Mouse (Mus musculus): ENCODE measurements at regions not wholly inside any gene's neighbourhood (a gene's known extent, or its start where the extent isn't known, plus 50 kb on each side); places are given as distances from the start of the nearest gene placed in this dataset.
A peak's percentile ranks its signal among the peaks of the same experiment; 100 is the strongest.

DNA sequence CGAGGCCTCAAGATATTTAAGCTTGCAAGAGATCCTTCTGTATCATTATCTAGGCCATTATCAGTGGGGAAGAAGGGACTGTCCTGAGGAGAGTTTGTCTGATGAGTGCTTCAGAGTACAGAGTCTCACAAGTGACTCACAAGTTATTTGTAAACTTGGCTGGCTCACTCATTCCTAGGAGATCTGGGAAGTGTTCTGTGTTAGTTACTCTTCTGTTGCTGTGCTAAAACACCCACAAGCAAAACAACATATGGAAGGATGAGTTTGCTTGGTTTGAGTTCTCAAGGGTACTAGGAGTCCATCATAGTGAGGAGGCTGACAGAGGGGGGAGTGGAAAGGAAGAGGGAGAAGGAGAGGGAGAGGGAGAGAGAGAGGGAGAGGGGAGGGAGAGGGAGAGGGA is 224.0 kb upstream of the Adamts16 start:
- ATAC-seq (ENCODE audit: low FRiP score) (no peak), DNase-seq (ENCODE audit: low spot score) (no peak)
- H3K27me3 ChIP-seq (ENCODE audit: insufficient read depth, low read length) = no peaks in the 10 kb centered on the region
- no peak overlapping the region for H3K4me3 ChIP-seq (ENCODE audit: low read depth, low read length)
- no peak overlapping the region for H3K9ac ChIP-seq (replicated peaks; ENCODE audit: low read length, poor library complexity, severe bottlenecking)
- no peak for TF ChIP-seq CTCF (IDR thresholded peaks at IDR 0.05)
- no peak overlapping the region for H3K4me2 ChIP-seq (ENCODE audit: low read depth, low read length, poor library complexity, severe bottlenecking)
- H3K36me3 ChIP-seq (ENCODE audit: insufficient read depth, low read length) = no peaks in the 10 kb centered on the region
- 85% methylated on average over 1 of the region's 1 CpGs for WGBS
- H3K4me1 ChIP-seq (ENCODE audit: insufficient read depth, low read length) = no peaks in the 10 kb centered on the region; the same call in 1 of the 2 replicates
- H3K9me3 ChIP-seq (ENCODE audit: low read length) = no peaks in the 10 kb centered on the region
- H3K27ac ChIP-seq (ENCODE audit: low read depth, low read length) = 0 out of 2 replicates have a peak overlapping the region, but pooled peaks have one; percentile 62

DNA sequence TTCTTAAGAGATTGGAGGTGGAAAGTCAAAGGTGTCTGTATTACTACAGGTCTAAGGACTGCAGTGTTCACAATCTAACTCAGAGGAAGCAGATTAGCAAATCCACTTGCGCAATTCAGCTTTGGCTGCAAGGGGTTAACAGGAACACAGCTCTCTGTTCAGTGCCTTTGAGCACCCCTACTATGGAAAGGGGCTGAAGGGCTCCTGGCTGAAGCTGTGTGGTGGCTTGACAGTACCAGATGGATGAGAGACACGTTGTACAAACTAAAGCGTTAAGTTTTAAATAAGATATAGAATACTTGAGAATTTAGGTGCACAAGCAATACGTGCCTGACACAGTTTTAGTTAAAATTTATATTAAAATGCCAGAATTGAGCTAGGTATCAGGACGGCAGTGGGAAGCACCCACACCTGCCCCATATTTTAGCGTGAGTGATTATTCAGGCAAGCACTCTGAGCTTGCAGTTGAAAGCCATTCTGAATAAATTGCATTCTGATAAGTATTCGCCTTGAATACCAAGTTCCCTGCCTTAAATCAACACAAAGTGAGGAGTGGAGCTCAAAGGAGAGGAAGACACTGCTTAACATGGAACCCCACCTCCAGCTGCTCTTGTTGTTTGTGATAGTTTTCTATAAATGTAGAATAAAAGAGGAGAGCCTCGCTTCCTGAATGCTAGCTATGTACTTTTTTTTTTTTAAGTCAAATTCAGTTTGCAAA is 223.1 kb upstream of the Adamts16 start:
- DNase-seq (ENCODE audit: low spot score) (peak; percentile 44), ATAC-seq (ENCODE audit: low FRiP score) (peak; percentile 42; the same call in 1 of the 2 replicates)
- Histone ChIP-seq H3K36me3 (ENCODE audit: insufficient read depth, low read length) (no peaks in the 10 kb centered on the region), H3K27me3 (ENCODE audit: insufficient read depth, low read length) (no peaks in the 10 kb centered on the region), H3K27ac (ENCODE audit: low read depth, low read length) (peak overlapping the region; percentile 62; the same call in 1 of the 2 replicates), H3K4me3 (ENCODE audit: low read depth, low read length) (no peak overlapping the region), H3K9me3 (ENCODE audit: low read length) (no peaks in the 10 kb centered on the region), H3K9ac (replicated peaks; ENCODE audit: low read length, poor library complexity, severe bottlenecking) (no peak overlapping the region), H3K4me1 (ENCODE audit: insufficient read depth, low read length) (no peaks in the 10 kb centered on the region; the same call in 1 of the 2 replicates), H3K4me2 (ENCODE audit: low read depth, low read length, poor library complexity, severe bottlenecking) (no peak overlapping the region)
- 52% methylated on average over 8 of the region's 8 CpGs for WGBS
- TF ChIP-seq CTCF (IDR thresholded peaks at IDR 0.05) = no peak

DNA sequence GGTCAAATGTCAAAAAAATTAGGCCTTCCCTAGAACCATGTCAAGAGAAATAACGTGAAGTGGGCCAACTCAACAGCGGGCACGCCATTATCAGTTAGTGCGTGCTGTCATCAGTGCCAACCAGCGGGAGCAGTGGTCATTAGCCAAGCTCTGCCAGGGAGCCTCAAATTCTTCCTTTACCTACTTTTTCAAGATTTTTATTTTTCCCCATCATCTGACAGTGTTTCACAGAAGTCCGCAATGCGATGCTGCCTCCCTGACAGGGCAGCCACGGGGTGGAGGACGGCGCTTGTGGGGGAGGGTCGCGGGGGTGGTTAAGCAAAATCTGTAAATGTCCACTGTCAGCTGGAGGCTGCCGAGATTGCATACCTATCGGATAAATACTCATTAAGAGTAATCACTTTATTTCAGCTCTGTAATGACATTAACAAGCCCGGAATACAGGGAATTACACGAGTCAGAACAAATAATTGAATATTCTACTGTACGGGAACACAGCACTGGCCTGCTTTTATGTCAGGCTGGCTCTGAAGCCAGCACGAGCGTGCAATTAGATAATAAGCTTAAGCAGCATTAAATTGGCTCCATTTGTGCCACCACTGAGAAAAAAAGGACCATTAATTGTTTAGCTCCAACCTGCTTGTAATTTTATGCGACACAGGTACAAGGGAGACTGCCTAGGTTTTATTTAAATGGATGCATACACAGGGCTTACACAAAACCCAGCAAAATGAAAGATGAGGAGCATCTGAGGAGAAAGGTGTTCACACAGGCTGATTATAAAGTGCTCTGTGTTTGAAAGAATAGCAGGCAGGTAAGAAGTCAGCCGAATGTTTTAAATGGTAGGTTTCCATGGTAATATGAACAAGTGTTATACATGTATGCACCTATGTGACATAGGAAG is 212.0 kb upstream of the Adamts16 start:
- H3K36me3 ChIP-seq (ENCODE audit: insufficient read depth, low read length) = no peaks in the 10 kb centered on the region
- no peak for TF ChIP-seq CTCF (IDR thresholded peaks at IDR 0.05)
- H3K4me3 ChIP-seq (ENCODE audit: low read depth, low read length) = 0 out of 2 replicates have a peak overlapping the region, but pooled peaks have one; percentile 3
- H3K9me3 ChIP-seq (ENCODE audit: low read length) = no peaks in the 10 kb centered on the region
- H3K4me1 ChIP-seq (ENCODE audit: insufficient read depth, low read length) = peaks cover 3% of the 10 kb centered on the region
- no peak overlapping the region for H3K9ac ChIP-seq (replicated peaks; ENCODE audit: low read length, poor library complexity, severe bottlenecking)
- ATAC-seq (ENCODE audit: low FRiP score) = peak; percentile 65
- H3K4me2 ChIP-seq (ENCODE audit: low read depth, low read length, poor library complexity, severe bottlenecking) = peak overlapping the region; percentile 15; the same call in 1 of the 2 replicates
- 0 out of 2 replicates have a peak overlapping the region, but pooled peaks have one; percentile 34 for H3K27ac ChIP-seq (ENCODE audit: low read depth, low read length)
- DNase-seq (ENCODE audit: low spot score) = peak; percentile 32
- WGBS = 34% methylated on average over 21 of the region's 21 CpGs
- no peaks in the 10 kb centered on the region for H3K27me3 ChIP-seq (ENCODE audit: insufficient read depth, low read length)

DNA sequence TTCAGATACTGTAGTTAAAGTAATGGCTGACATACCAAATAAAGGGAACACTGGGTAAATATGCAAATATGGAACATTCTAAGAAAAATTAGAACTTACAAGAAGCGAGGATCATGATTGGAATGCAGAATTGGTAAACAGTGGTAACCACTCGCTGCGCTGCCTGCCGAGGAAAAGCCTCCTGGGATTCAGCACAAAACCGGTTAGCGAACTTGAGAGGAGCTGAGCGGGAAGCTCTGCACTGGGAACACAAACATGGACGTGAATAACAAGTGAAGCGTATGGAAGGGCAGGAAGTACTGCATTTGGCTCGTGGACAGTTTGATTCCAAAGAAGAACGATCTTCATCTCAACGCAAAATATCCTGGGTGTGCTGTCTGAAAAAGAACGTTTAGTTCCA is 209.0 kb upstream of the Adamts16 start:
- no peaks in the 10 kb centered on the region for H3K36me3 ChIP-seq (ENCODE audit: insufficient read depth, low read length)
- H3K4me3 ChIP-seq (ENCODE audit: low read depth, low read length) = 0 out of 2 replicates have a peak overlapping the region, but pooled peaks have one; percentile 8
- no peak overlapping the region for H3K27ac ChIP-seq (ENCODE audit: low read depth, low read length)
- WGBS = 31% methylated on average over 13 of the region's 13 CpGs
- TF ChIP-seq CTCF (IDR thresholded peaks at IDR 0.05) = no peak
- no peaks in the 10 kb centered on the region for H3K9me3 ChIP-seq (ENCODE audit: low read length)
- no peak overlapping the region for H3K9ac ChIP-seq (replicated peaks; ENCODE audit: low read length, poor library complexity, severe bottlenecking)
- no peaks in the 10 kb centered on the region for H3K27me3 ChIP-seq (ENCODE audit: insufficient read depth, low read length)
- peak overlapping the region; percentile 18; the same call in 1 of the 2 replicates for H3K4me2 ChIP-seq (ENCODE audit: low read depth, low read length, poor library complexity, severe bottlenecking)
- peaks cover 3% of the 10 kb centered on the region for H3K4me1 ChIP-seq (ENCODE audit: insufficient read depth, low read length)
- ATAC-seq (ENCODE audit: low FRiP score) = no peak
- DNase-seq (ENCODE audit: low spot score) = no peak

DNA sequence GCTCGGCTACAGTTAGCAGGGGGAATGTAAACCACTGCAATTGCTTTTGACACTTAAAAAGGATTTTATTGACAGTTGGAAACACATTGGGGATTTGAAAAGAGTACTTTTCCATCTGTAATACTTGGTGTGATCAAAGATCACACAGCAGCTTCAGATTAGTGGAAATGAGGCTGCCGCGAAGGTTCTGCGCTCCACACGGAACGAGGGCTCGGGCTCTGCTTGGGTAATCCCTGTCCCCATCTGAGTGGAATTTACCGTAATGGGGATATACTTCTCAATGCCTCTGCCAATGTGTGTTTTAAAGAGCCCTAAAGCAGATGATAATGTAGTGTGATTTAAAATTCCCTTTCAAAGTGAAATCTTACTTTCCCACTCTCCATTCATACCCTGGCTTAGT is 194.4 kb upstream of the Adamts16 start:
- Histone ChIP-seq H3K4me3 (ENCODE audit: low read depth, low read length) (peak overlapping the region; percentile 8; the same call in 1 of the 2 replicates), H3K36me3 (ENCODE audit: insufficient read depth, low read length) (no peaks in the 10 kb centered on the region), H3K27me3 (ENCODE audit: insufficient read depth, low read length) (no peaks in the 10 kb centered on the region), H3K9ac (replicated peaks; ENCODE audit: low read length, poor library complexity, severe bottlenecking) (no peak overlapping the region), H3K4me2 (ENCODE audit: low read depth, low read length, poor library complexity, severe bottlenecking) (peak overlapping the region; percentile 33), H3K4me1 (ENCODE audit: insufficient read depth, low read length) (0 out of 2 replicates have a peak, but pooled peaks cover 2% of the 10 kb centered on the region), H3K27ac (ENCODE audit: low read depth, low read length) (peak overlapping the region; percentile 12; the same call in 1 of the 2 replicates), H3K9me3 (ENCODE audit: low read length) (no peaks in the 10 kb centered on the region)
- DNase-seq (ENCODE audit: low spot score) = no peak
- no peak for TF ChIP-seq CTCF (IDR thresholded peaks at IDR 0.05)
- 0 out of 2 replicates have a peak, but pooled peaks have one; percentile 41 for ATAC-seq (ENCODE audit: low FRiP score)
- WGBS = 30% methylated on average over 8 of the region's 8 CpGs

Data from midbrain, postnatal 0 days (tissue).